Mouse (Mus musculus): Measurements from ENCODE around the gene Cstad. TPM values are rescaled to one million over a fixed set of nuclear protein-coding genes. Genes with fewer than 3 reads are reported as not detected.
A peak's percentile ranks its signal among the peaks of the same experiment; 100 is the strongest.

The Cstad gene
- polyA plus RNA-seq, 1 experiment from 2014 or later = 0.33 TPM

DNA sequence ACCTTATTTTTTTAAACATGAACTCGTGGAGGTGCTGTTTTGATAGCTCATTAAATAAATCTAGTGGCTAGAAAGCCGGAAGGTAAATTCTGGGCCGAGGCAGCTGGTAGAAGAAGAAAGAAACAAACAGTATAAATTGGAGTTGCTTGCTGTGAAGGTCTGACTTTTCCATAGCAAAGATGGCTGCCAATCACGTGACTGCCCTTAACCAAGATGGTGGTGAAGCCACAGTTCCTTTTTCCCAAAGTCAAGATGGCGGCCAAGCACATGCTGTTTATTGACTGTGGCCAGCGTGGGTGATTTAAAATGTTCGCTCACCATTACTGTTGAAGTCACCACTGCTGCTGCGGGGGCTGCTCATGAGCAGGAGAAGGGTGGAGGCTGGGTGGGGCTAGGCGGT is 17.8 kb upstream of the Cstad start:
- WGBS = 92% methylated on average over 9 of the region's 9 CpGs
- Histone ChIP-seq H3K4me1 (replicated peaks) (no peaks in the 10 kb centered on the region), H3K27ac (no peak overlapping the region), H3K36me3 (no peaks in the 10 kb centered on the region), H3K27me3 (ENCODE audit: insufficient read depth, poor library complexity, severe bottlenecking) (no peaks in the 10 kb centered on the region), H3K9me3 (peaks cover 7% of the 10 kb centered on the region), H3K4me3 (no peak overlapping the region)
- DNase-seq (ENCODE audit: low spot score) = no peak

GRCm38 (mm10) chr2:30578006-30578405 is 16.8 kb upstream of the Cstad start:
- H3K9me3 ChIP-seq = peaks cover 9% of the 10 kb centered on the region
- no peaks in the 10 kb centered on the region for H3K36me3 ChIP-seq
- H3K27me3 ChIP-seq (ENCODE audit: insufficient read depth, poor library complexity, severe bottlenecking) = no peaks in the 10 kb centered on the region
- no peak for DNase-seq (ENCODE audit: low spot score)
- H3K4me3 ChIP-seq = no peak overlapping the region
- H3K27ac ChIP-seq = no peak overlapping the region
- no peaks in the 10 kb centered on the region for H3K4me1 ChIP-seq (replicated peaks)
- WGBS = 54% methylated on average over 2 of the region's 2 CpGs

- H3K27me3 ChIP-seq (ENCODE audit: insufficient read depth, poor library complexity, severe bottlenecking) = no peaks in the 10 kb centered on the region
- peaks cover 53% of the 10 kb centered on the region for H3K4me1 ChIP-seq (replicated peaks)
- peak; percentile 31 for DNase-seq (ENCODE audit: low spot score)
- H3K9me3 ChIP-seq = no peaks in the 10 kb centered on the region
- WGBS = 33% methylated on average over 8 of the region's 8 CpGs
- H3K27ac ChIP-seq = peak overlapping the region; percentile 57
- H3K36me3 ChIP-seq = no peaks in the 10 kb centered on the region
- no peak overlapping the region for H3K4me3 ChIP-seq
Observed at GRCm38 (mm10) chr2:30587161-30587560, 7.7 kb upstream of the Cstad start.

GRCm38 (mm10) chr2:30587671-30588070 is 7.2 kb upstream of the Cstad start:
- H3K36me3 ChIP-seq = no peaks in the 10 kb centered on the region
- peak overlapping the region; percentile 57 for H3K27ac ChIP-seq
- WGBS = 59% methylated on average over 2 of the region's 2 CpGs
- no peak for DNase-seq (ENCODE audit: low spot score)
- no peaks in the 10 kb centered on the region for H3K9me3 ChIP-seq
- no peaks in the 10 kb centered on the region for H3K27me3 ChIP-seq (ENCODE audit: insufficient read depth, poor library complexity, severe bottlenecking)
- no peak overlapping the region for H3K4me3 ChIP-seq
- peaks cover 58% of the 10 kb centered on the region for H3K4me1 ChIP-seq (replicated peaks)

GRCm38 (mm10) chr2:30588985-30589511 is 5.8 kb upstream of the Cstad start:
- 85% methylated on average over 4 of the region's 4 CpGs for WGBS
- H3K4me3 ChIP-seq = no peak overlapping the region
- DNase-seq (ENCODE audit: low spot score) = no peak
- H3K4me1 ChIP-seq (replicated peaks) = peaks cover 71% of the 10 kb centered on the region
- H3K27ac ChIP-seq = peak overlapping the region; percentile 53; the same call in 1 of the 2 replicates
- H3K9me3 ChIP-seq = no peaks in the 10 kb centered on the region
- H3K36me3 ChIP-seq = no peaks in the 10 kb centered on the region
- no peaks in the 10 kb centered on the region for H3K27me3 ChIP-seq (ENCODE audit: insufficient read depth, poor library complexity, severe bottlenecking)

DNA sequence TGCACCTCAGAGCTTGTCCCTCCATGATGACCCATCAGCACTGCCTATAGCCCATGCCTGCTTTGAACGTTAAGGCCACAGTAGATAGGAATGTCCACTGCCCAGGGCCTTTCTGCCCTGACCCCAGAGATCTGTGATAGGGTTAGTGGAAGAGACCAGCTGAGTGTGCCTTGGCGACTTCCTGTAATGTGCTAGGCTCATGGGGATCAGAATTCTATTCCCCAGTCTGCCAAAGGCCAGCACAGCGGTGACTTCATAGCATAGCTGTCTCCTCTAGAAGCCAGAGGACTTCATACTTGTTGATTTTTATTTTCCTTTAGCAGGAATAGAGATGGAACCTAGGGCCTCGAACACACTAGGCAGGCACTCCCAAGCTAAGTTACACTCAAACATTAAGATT is 5.1 kb upstream of the Cstad start:
- WGBS = 82% methylated on average over 4 of the region's 4 CpGs
- Histone ChIP-seq H3K27me3 (ENCODE audit: insufficient read depth, poor library complexity, severe bottlenecking) (no peaks in the 10 kb centered on the region), H3K4me3 (no peak overlapping the region), H3K27ac (peak overlapping the region; percentile 53; the same call in 1 of the 2 replicates), H3K9me3 (no peaks in the 10 kb centered on the region), H3K4me1 (replicated peaks) (peaks cover 79% of the 10 kb centered on the region), H3K36me3 (no peaks in the 10 kb centered on the region)
- no peak for DNase-seq (ENCODE audit: low spot score)

DNA sequence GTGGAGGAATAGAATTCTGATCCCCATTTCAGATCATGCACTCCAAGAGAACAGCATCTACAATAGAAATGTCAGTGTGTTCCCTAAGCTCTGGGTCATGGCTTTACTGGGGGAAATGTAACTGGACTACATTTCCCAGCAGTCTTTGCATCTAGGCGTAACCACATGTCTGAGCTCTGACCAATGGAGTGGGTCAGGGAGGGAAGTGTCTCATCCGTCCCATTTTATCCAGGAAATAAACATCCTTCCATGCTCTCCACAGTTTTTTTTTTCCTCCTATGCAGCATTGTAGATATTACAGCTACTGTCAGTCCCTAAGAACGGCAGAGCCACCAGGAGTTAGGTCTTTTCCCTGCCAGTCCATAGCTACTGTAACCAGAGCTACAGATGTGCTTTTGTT is 3.9 kb upstream of the Cstad start:
- Histone ChIP-seq H3K4me3 (peak overlapping the region; percentile 42), H3K4me1 (replicated peaks) (peaks cover 85% of the 10 kb centered on the region), H3K27ac (peak overlapping the region; percentile 83), H3K36me3 (no peaks in the 10 kb centered on the region), H3K27me3 (ENCODE audit: insufficient read depth, poor library complexity, severe bottlenecking) (no peaks in the 10 kb centered on the region), H3K9me3 (no peaks in the 10 kb centered on the region)
- WGBS = 9% methylated on average over 3 of the region's 3 CpGs
- no peak for DNase-seq (ENCODE audit: low spot score)

DNA sequence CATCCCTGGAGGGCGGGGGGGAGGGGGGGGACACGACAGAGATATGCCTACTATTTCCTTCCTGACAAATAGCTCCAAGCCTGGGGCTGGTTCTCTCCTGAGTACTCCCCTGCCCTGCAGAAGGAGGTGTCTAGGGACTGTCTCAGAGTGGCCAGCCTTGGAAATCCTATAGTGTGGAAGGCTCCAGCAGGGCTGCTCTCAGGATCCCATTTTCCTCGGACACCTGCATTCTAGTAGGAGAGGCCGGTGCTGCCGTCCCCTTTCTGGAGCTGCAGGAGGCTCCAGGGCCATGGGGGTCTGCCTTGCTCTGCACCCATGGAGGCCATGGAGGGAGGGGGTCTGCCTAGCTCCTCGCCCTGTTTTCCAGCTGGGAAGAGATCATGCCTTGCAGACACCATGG is 2.4 kb upstream of the Cstad start:
- no peak for DNase-seq (ENCODE audit: low spot score)
- no peaks in the 10 kb centered on the region for H3K9me3 ChIP-seq
- H3K4me3 ChIP-seq = no peak overlapping the region
- H3K4me1 ChIP-seq (replicated peaks) = peaks cover 71% of the 10 kb centered on the region
- no peaks in the 10 kb centered on the region for H3K27me3 ChIP-seq (ENCODE audit: insufficient read depth, poor library complexity, severe bottlenecking)
- H3K36me3 ChIP-seq = no peaks in the 10 kb centered on the region
- 76% methylated on average over 6 of the region's 6 CpGs for WGBS
- peak overlapping the region; percentile 93 for H3K27ac ChIP-seq

DNA sequence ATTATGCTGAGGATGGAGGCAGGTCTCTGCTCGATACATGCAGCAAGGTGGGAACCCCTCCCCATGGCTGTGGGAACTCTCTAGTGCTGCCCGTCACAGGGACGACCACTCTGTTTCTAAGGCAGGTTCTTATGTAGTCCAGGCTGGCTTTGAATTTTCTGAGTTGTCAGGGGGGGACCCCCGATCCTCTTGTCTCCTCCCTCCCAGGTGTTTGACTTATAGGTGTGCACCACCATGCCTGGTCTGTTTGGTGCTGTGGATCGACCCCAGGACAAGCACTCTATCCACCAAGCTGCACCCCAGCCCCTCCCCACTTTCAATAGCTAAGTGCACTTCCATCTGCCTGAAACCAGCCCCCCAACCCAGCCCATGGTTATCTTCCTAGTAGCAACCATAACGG is 1.9 kb upstream of the Cstad start:
- Histone ChIP-seq H3K4me1 (replicated peaks) (peaks cover 69% of the 10 kb centered on the region), H3K27me3 (ENCODE audit: insufficient read depth, poor library complexity, severe bottlenecking) (no peaks in the 10 kb centered on the region), H3K4me3 (no peak overlapping the region), H3K36me3 (no peaks in the 10 kb centered on the region), H3K27ac (peak overlapping the region; percentile 93), H3K9me3 (no peaks in the 10 kb centered on the region)
- WGBS = 90% methylated on average over 6 of the region's 6 CpGs
- DNase-seq (ENCODE audit: low spot score) = no peak

DNA sequence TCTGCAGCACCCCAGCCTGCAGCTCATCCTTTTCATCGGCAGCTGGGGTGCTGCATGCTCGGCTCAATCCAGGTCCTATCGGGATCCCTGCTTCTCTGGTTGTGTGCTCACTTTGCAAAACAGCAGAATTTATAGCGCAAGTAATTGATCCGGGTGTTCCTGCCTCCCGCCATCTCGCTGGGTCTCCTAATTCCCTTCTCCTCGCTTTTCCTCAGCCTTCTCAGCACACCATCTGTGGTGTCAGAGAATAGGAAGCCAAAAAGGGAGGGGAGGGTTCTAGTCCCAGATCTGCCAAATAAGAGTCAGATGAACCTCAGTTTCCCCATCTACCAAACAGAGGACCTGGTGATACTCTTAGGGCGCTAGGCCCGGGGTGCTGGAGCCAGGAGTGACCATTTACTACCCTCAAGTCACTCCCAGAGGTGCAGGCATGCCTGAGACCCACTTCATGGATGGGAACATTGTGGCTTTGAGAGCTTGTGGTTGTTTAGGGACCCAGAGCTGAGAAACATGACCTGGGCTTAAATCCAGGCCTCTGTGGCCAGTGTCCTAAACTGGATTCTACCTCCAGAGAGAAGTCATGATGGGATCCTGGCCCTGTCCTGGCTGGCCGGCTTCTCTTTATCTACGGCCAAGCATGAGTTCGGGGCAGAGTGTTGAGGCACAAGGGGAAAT is 1.1 kb upstream of the Cstad start:
- peak overlapping the region; percentile 93 for H3K27ac ChIP-seq
- no peaks in the 10 kb centered on the region for H3K27me3 ChIP-seq (ENCODE audit: insufficient read depth, poor library complexity, severe bottlenecking)
- H3K9me3 ChIP-seq = no peaks in the 10 kb centered on the region
- 88% methylated on average over 13 of the region's 13 CpGs for WGBS
- no peak for DNase-seq (ENCODE audit: low spot score)
- peak overlapping the region; percentile 63; the same call in 1 of the 2 replicates for H3K4me3 ChIP-seq
- H3K4me1 ChIP-seq (replicated peaks) = peaks cover 65% of the 10 kb centered on the region
- no peaks in the 10 kb centered on the region for H3K36me3 ChIP-seq

DNA sequence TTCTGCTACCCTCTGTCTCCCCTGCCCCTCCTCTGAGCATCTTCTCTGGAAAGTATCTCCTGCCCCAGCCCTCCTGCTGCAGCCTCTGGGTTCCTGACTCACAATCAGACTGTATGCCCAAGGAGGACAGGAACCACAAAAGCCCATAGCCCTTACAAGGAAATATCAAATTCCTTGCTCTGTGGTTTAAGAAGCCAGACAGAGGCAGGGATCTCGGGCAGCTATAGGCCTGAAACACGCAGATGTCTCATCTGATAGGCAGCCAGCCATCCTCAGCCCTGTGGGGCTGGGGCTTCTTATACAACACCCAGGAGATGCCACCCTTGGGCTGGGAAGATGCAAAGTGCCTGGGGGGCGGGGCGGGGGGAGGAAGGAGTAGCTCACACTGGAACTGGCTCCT is 956 bp downstream of the Cstad start:
- no peaks in the 10 kb centered on the region for H3K9me3 ChIP-seq
- H3K36me3 ChIP-seq = no peaks in the 10 kb centered on the region
- WGBS = 90% methylated on average over 4 of the region's 4 CpGs
- H3K4me3 ChIP-seq = peak overlapping the region; percentile 63
- no peak for DNase-seq (ENCODE audit: low spot score)
- peaks cover 3% of the 10 kb centered on the region; the same call in 1 of the 2 replicates for H3K27me3 ChIP-seq (ENCODE audit: insufficient read depth, poor library complexity, severe bottlenecking)
- H3K4me1 ChIP-seq (replicated peaks) = peaks cover 67% of the 10 kb centered on the region
- H3K27ac ChIP-seq = peak overlapping the region; percentile 93

- H3K9me3 ChIP-seq = no peaks in the 10 kb centered on the region
- peaks cover 66% of the 10 kb centered on the region for H3K4me1 ChIP-seq (replicated peaks)
- peak overlapping the region; percentile 86; the same call in 1 of the 2 replicates for H3K27ac ChIP-seq
- no peak overlapping the region for H3K4me3 ChIP-seq
- WGBS = 69% methylated on average over 3 of the region's 3 CpGs
- DNase-seq (ENCODE audit: low spot score) = no peak
- peaks cover 19% of the 10 kb centered on the region for H3K27me3 ChIP-seq (ENCODE audit: insufficient read depth, poor library complexity, severe bottlenecking)
- H3K36me3 ChIP-seq = no peaks in the 10 kb centered on the region
Observed at GRCm38 (mm10) chr2:30599621-30600020, 4.8 kb downstream of the Cstad start.

DNA sequence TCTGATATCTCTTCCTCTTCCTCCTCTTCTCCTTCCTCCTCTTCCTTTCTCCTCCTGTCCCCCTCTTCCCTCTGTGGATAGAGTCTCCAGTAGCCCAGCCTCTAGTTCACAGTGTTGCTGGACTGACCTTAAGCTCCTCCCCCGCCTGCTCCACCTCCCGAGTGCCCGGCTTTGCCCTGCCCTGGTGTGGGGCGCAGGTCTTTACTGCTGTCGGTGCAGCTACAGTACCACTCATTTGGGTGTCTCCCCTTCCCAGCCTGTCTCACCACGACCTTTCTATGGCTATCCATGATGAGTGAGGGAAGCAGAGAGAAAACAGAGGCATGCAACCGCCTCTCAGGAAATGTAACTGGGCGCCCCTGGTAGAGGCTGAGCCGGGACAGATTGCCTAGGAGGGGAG is 5.5 kb downstream of the Cstad start:
- Histone ChIP-seq H3K4me1 (replicated peaks) (peaks cover 66% of the 10 kb centered on the region), H3K27ac (peak overlapping the region; percentile 86), H3K36me3 (no peaks in the 10 kb centered on the region), H3K9me3 (no peaks in the 10 kb centered on the region), H3K4me3 (peak overlapping the region; percentile 18), H3K27me3 (ENCODE audit: insufficient read depth, poor library complexity, severe bottlenecking) (peaks cover 20% of the 10 kb centered on the region)
- 11% methylated on average over 9 of the region's 9 CpGs for WGBS
- DNase-seq (ENCODE audit: low spot score) = peak; percentile 36
